Mouse (Mus musculus) ES-Bruce4 (cell line): ENCODE measurements around the gene Gbgt1. TPM values are rescaled to one million over a fixed set of nuclear protein-coding genes. Genes with fewer than 3 reads are reported as not detected.

ENCODE experiments used
- H3K27ac ChIP-seq: 2 replicates; pipeline ENCODE4 v1.5.1; 2012; ENCODE audit warnings: low read length, inconsistent platforms; ENCODE audit not compliant: insufficient read depth
- H3K27me3 ChIP-seq: 2 replicates; pipeline ENCODE4 v1.6.1; 2012; ENCODE audit warnings: mild to moderate bottlenecking, low read length, inconsistent platforms; ENCODE audit not compliant: control insufficient read depth, poor library complexity, insufficient read depth, severe bottlenecking
- H3K36me3 ChIP-seq: 2 replicates; pipeline ENCODE4 v1.6.1; 2012; ENCODE audit warnings: inconsistent platforms, mild to moderate bottlenecking, low read length, moderate library complexity; ENCODE audit not compliant: control insufficient read depth, poor library complexity, insufficient read depth, severe bottlenecking
- H3K4me1 ChIP-seq: one replicate; pipeline ENCODE4 v1.8.1; 2011; ENCODE audit warnings: low read length; ENCODE audit not compliant: control insufficient read depth, insufficient read depth
- H3K4me3 ChIP-seq: 2 replicates; pipeline ENCODE4 v1.5.1; 2011; ENCODE audit warnings: low read depth, mild to moderate bottlenecking, low read length
- H3K9ac ChIP-seq: 2 replicates; pipeline ENCODE4 v1.6.1; 2012; ENCODE audit warnings: low read depth, mild to moderate bottlenecking, inconsistent platforms; ENCODE audit not compliant: poor library complexity, severe bottlenecking
- H3K9me3 ChIP-seq: replicated peaks from 2 replicates; pipeline ENCODE4 v1.6.1; 2012; ENCODE audit warnings: mild to moderate bottlenecking, low read length, inconsistent platforms; ENCODE audit not compliant: control insufficient read depth, poor library complexity, insufficient read depth, severe bottlenecking
- CTCF ChIP-seq: IDR thresholded peaks from one replicate; pipeline ENCODE4 v1.8.1; 2011; ENCODE audit warnings: low read depth, low read length
- EP300 ChIP-seq: IDR thresholded peaks from 2 replicates; pipeline ENCODE4 v1.6.1; 2011; ENCODE audit warnings: low read depth, low read length; ENCODE audit not compliant: insufficient read depth
- POLR2A ChIP-seq: IDR thresholded peaks from one replicate; pipeline ENCODE4 v1.8.1; 2011; ENCODE audit warnings: low read length; ENCODE audit not compliant: insufficient read depth
- polyA plus RNA-seq: library from polyadenylated mRNA; stranded (reverse); fragments of >200 nt; gene quantifications from 2 replicates; pipeline ENCODE4 v1.2.4, GENCODE M21; 2011; ENCODE audit warnings: low read depth; ENCODE audit not compliant: missing spikeins, insufficient read depth, insufficient read length

The Gbgt1 gene
- polyA plus RNA-seq, 1 experiment = 2.8 TPM

- H3K9me3 ChIP-seq = peaks cover 26% of the 10 kb centered on the region
- TF ChIP-seq CTCF (no peak), POLR2A (no peak)
- no peak overlapping the region for H3K9ac ChIP-seq
- no peak overlapping the region for H3K4me3 ChIP-seq
- no peaks in the 10 kb centered on the region for H3K4me1 ChIP-seq
- H3K27me3 ChIP-seq = no peaks in the 10 kb centered on the region
- H3K36me3 ChIP-seq = no peaks in the 10 kb centered on the region
- no peak overlapping the region for H3K27ac ChIP-seq
Observed at GRCm38 (mm10) chr2:28495207-28495756, 1.4 kb upstream of the Gbgt1 start.

DNA sequence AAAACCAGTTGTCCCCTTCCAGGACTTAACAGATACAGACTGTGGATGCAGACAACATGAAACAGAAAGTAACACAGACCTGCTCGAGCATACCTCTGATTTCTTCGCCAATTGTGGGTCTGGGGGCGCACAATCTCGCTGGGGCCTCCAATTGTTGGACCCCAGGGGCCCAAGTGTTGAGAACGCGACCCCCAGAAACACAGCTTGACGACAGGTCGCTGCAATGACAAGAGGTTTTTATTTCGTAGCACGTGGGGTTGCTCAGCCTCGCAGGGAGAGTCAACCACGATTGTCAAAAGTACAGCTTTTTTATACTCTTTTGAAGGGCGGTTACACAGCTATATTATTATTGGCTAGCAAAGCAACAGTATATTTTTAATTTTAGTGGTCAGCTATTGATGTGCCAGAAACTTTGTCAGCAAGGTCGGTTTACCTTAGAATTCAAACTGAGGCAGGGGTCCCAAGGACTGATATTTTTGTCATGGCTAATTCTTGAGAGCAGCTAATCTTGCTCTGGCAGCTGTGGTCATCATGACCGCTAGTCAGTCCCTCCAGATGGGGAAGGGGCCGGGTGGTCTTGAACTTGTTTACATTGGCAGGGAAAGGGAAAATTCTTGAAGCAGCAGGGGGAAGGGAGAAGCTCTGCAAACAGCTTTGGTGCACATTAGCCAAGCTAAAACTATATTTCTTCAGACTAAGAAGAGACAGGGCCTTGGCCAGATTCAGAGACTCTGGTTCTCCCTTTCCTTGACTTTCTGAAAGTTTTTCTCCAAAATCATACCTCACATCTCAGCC lies 693 bp upstream of the Gbgt1 start:
- H3K9ac ChIP-seq = no peak overlapping the region
- no peaks in the 10 kb centered on the region for H3K36me3 ChIP-seq
- H3K4me3 ChIP-seq = no peak overlapping the region
- no peaks in the 10 kb centered on the region for H3K27me3 ChIP-seq
- peaks cover 26% of the 10 kb centered on the region for H3K9me3 ChIP-seq
- H3K27ac ChIP-seq = no peak overlapping the region
- no peaks in the 10 kb centered on the region for H3K4me1 ChIP-seq
- TF ChIP-seq EP300 (no peak), POLR2A (no peak), CTCF (no peak)

- Histone ChIP-seq H3K36me3 (no peaks in the 10 kb centered on the region), H3K27me3 (no peaks in the 10 kb centered on the region), H3K27ac (no peak overlapping the region), H3K9ac (no peak overlapping the region), H3K4me3 (no peak overlapping the region), H3K4me1 (no peaks in the 10 kb centered on the region), H3K9me3 (peaks cover 26% of the 10 kb centered on the region)
- TF ChIP-seq POLR2A = no peak
- no peak for TF ChIP-seq EP300
- no peak for TF ChIP-seq CTCF
Observed at GRCm38 (mm10) chr2:28497561-28497960, 870 bp downstream of the Gbgt1 start.

- no peak for TF ChIP-seq POLR2A
- TF ChIP-seq CTCF = no peak
- Histone ChIP-seq H3K9me3 (peaks cover 25% of the 10 kb centered on the region), H3K27ac (no peak overlapping the region), H3K36me3 (no peaks in the 10 kb centered on the region), H3K4me3 (no peak overlapping the region), H3K9ac (no peak overlapping the region), H3K27me3 (no peaks in the 10 kb centered on the region), H3K4me1 (no peaks in the 10 kb centered on the region)
Observed at GRCm38 (mm10) chr2:28498431-28498830, 1.7 kb downstream of the Gbgt1 start.

DNA sequence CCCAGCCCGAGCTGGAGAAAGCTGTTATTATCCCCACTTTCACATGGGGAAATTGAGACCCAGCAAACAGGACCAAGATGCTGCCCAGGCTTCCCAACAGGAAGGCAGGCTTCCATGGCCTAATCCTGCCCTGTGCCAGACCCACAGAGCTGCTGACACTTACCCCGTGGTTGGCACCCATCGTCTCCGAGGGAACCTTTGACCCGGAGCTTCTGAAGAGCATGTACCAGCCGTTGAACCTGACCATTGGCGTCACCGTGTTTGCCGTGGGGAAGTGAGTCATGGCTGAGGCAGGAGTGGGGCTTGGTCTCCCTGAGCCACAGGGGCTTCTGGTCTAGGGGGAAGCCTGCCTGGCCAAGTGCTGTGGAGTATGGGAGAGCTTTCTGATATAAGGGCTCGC lies 6.3 kb downstream of the Gbgt1 start:
- Histone ChIP-seq H3K27ac (no peak overlapping the region), H3K9ac (no peak overlapping the region), H3K36me3 (no peaks in the 10 kb centered on the region), H3K4me1 (peaks cover 11% of the 10 kb centered on the region), H3K4me3 (no peak overlapping the region), H3K27me3 (no peaks in the 10 kb centered on the region), H3K9me3 (no peaks in the 10 kb centered on the region)
- TF ChIP-seq CTCF (no peak), EP300 (no peak), POLR2A (no peak)

- Histone ChIP-seq H3K27ac (no peak overlapping the region), H3K4me1 (peaks cover 11% of the 10 kb centered on the region), H3K27me3 (no peaks in the 10 kb centered on the region), H3K4me3 (peak overlapping the region; percentile 39), H3K9me3 (no peaks in the 10 kb centered on the region), H3K9ac (no peak overlapping the region), H3K36me3 (no peaks in the 10 kb centered on the region)
- TF ChIP-seq EP300 = no peak
Observed at GRCm38 (mm10) chr2:28504676-28505075, 8.0 kb downstream of the Gbgt1 start.
